Mouse (Mus musculus): ENCODE results near the gene Tuba3a. TPM values are rescaled to one million over a fixed set of nuclear protein-coding genes. Genes with fewer than 3 reads are reported as not detected.
A peak's percentile ranks its signal among the peaks of the same experiment; 100 is the strongest.

Tuba3a gene
- not detected in 2 replicates for polyA plus RNA-seq (2016; fragmentation: Nextera tagmentation; extraction: Ambion mirVana)

- no peaks in the 10 kb centered on the region; the same call in 1 of the 2 replicates for H3K27me3 ChIP-seq
- no peak for ATAC-seq (ENCODE audit: low FRiP score, low read depth)
- no peak within 1 kb of the TSS for H3K9ac ChIP-seq (replicated peaks)
- 93% methylated on average over 22 of the region's 22 CpGs for WGBS
- H3K27ac ChIP-seq (replicated peaks), result no peak within 1 kb of the TSS
- H3K4me1 ChIP-seq, result no peaks in the 10 kb centered on the region
- H3K4me2 ChIP-seq (replicated peaks), result no peak within 1 kb of the TSS
- H3K36me3 ChIP-seq, result no peaks in the 10 kb centered on the region
- H3K9me3 ChIP-seq, result peaks cover 3% of the 10 kb centered on the region; the same call in 1 of the 2 replicates
- no peak within 1 kb of the TSS for H3K4me3 ChIP-seq
Measured at GRCm38 (mm10) chr6:125285890-125286289, at the start of gene Tuba3a. Tuba3a (minus strand) TSS chr6:125286042.

- H3K27me3 ChIP-seq, result 0 out of 2 replicates have a peak, but pooled peaks cover 8% of the 10 kb centered on the region
- WGBS, result 53% methylated on average over 2 of the region's 2 CpGs
- no peaks in the 10 kb centered on the region for H3K36me3 ChIP-seq
- H3K4me2 ChIP-seq (replicated peaks), result no peak overlapping the region
- no peak for ATAC-seq (ENCODE audit: low FRiP score, low read depth)
- H3K9me3 ChIP-seq, result no peaks in the 10 kb centered on the region
- H3K4me1 ChIP-seq, result peaks cover 7% of the 10 kb centered on the region; the same call in 1 of the 2 replicates
- no peak overlapping the region for H3K9ac ChIP-seq (replicated peaks)
- H3K4me3 ChIP-seq, result no peak overlapping the region
- H3K27ac ChIP-seq (replicated peaks), result no peak overlapping the region
Measured at GRCm38 (mm10) chr6:125334356-125334755, 48.5 kb upstream of the Tuba3a start.

- Histone ChIP-seq H3K4me1 (peaks cover 7% of the 10 kb centered on the region; the same call in 1 of the 2 replicates), H3K27ac (replicated peaks) (no peak overlapping the region), H3K4me3 (no peak overlapping the region), H3K9me3 (no peaks in the 10 kb centered on the region), H3K9ac (replicated peaks) (no peak overlapping the region), H3K36me3 (no peaks in the 10 kb centered on the region), H3K27me3 (0 out of 2 replicates have a peak, but pooled peaks cover 8% of the 10 kb centered on the region), H3K4me2 (replicated peaks) (no peak overlapping the region)
- WGBS, result 78% methylated on average over 14 of the region's 14 CpGs
- no peak for ATAC-seq (ENCODE audit: low FRiP score, low read depth)
Measured at GRCm38 (mm10) chr6:125333112-125333899, 47.5 kb upstream of the Tuba3a start.

- 0 out of 2 replicates have a peak, but pooled peaks cover 4% of the 10 kb centered on the region for H3K27me3 ChIP-seq
- H3K9me3 ChIP-seq, result no peaks in the 10 kb centered on the region
- H3K9ac ChIP-seq (replicated peaks), result peak overlapping the region; percentile 62
- ATAC-seq (ENCODE audit: low FRiP score, low read depth), result peak; percentile 84
- H3K4me2 ChIP-seq (replicated peaks), result peak overlapping the region; percentile 78
- H3K4me1 ChIP-seq, result peaks cover 7% of the 10 kb centered on the region; the same call in 1 of the 2 replicates
- H3K27ac ChIP-seq (replicated peaks), result no peak overlapping the region
- WGBS, result 1% methylated on average over 39 of the region's 39 CpGs
- peak overlapping the region; percentile 49 for H3K4me3 ChIP-seq
- no peaks in the 10 kb centered on the region for H3K36me3 ChIP-seq
Measured at GRCm38 (mm10) chr6:125330626-125331326, 44.9 kb upstream of the Tuba3a start.

- H3K4me3 ChIP-seq, result no peak overlapping the region
- H3K36me3 ChIP-seq, result no peaks in the 10 kb centered on the region
- H3K4me2 ChIP-seq (replicated peaks), result no peak overlapping the region
- H3K27me3 ChIP-seq, result peaks cover 11% of the 10 kb centered on the region; the same call in 1 of the 2 replicates
- H3K27ac ChIP-seq (replicated peaks), result no peak overlapping the region
- ATAC-seq (ENCODE audit: low FRiP score, low read depth), result no peak
- no peak overlapping the region for H3K9ac ChIP-seq (replicated peaks)
- H3K9me3 ChIP-seq, result no peaks in the 10 kb centered on the region
- 81% methylated on average over 5 of the region's 5 CpGs for WGBS
- peaks cover 7% of the 10 kb centered on the region; the same call in 1 of the 2 replicates for H3K4me1 ChIP-seq
Measured at GRCm38 (mm10) chr6:125328243-125328642, 42.4 kb upstream of the Tuba3a start.

GRCm38 (mm10) chr6:125325337-125325736 lies 39.5 kb upstream of the Tuba3a start:
- H3K36me3 ChIP-seq, result no peaks in the 10 kb centered on the region
- H3K4me3 ChIP-seq, result no peak overlapping the region
- ATAC-seq (ENCODE audit: low FRiP score, low read depth), result no peak
- peaks cover 36% of the 10 kb centered on the region for H3K27me3 ChIP-seq
- H3K4me2 ChIP-seq (replicated peaks), result no peak overlapping the region
- no peak overlapping the region for H3K27ac ChIP-seq (replicated peaks)
- H3K4me1 ChIP-seq, result peaks cover 6% of the 10 kb centered on the region; the same call in 1 of the 2 replicates
- no peaks in the 10 kb centered on the region for H3K9me3 ChIP-seq
- 72% methylated on average over 6 of the region's 6 CpGs for WGBS
- no peak overlapping the region for H3K9ac ChIP-seq (replicated peaks)

GRCm38 (mm10) chr6:125323547-125323946 lies 37.7 kb upstream of the Tuba3a start:
- Histone ChIP-seq H3K9me3 (no peaks in the 10 kb centered on the region), H3K9ac (replicated peaks) (no peak overlapping the region), H3K27me3 (peaks cover 54% of the 10 kb centered on the region), H3K4me2 (replicated peaks) (no peak overlapping the region), H3K36me3 (no peaks in the 10 kb centered on the region), H3K4me3 (no peak overlapping the region), H3K27ac (replicated peaks) (no peak overlapping the region), H3K4me1 (peaks cover 6% of the 10 kb centered on the region; the same call in 1 of the 2 replicates)
- ATAC-seq (ENCODE audit: low FRiP score, low read depth), result no peak
- 78% methylated on average over 6 of the region's 6 CpGs for WGBS

- Histone ChIP-seq H3K4me3 (no peak overlapping the region), H3K4me1 (peaks cover 6% of the 10 kb centered on the region; the same call in 1 of the 2 replicates), H3K36me3 (no peaks in the 10 kb centered on the region), H3K9ac (replicated peaks) (no peak overlapping the region), H3K27ac (replicated peaks) (no peak overlapping the region), H3K4me2 (replicated peaks) (no peak overlapping the region), H3K27me3 (peaks cover 57% of the 10 kb centered on the region), H3K9me3 (no peaks in the 10 kb centered on the region)
- ATAC-seq (ENCODE audit: low FRiP score, low read depth), result no peak
- 65% methylated on average over 13 of the region's 13 CpGs for WGBS
Measured at GRCm38 (mm10) chr6:125322794-125323193, 37.0 kb upstream of the Tuba3a start.

GRCm38 (mm10) chr6:125321114-125321855 lies 35.4 kb upstream of the Tuba3a start:
- Histone ChIP-seq H3K27ac (replicated peaks) (no peak overlapping the region), H3K4me3 (no peak overlapping the region), H3K9me3 (no peaks in the 10 kb centered on the region), H3K9ac (replicated peaks) (no peak overlapping the region), H3K27me3 (peaks cover 59% of the 10 kb centered on the region), H3K4me2 (replicated peaks) (no peak overlapping the region), H3K4me1 (peaks cover 6% of the 10 kb centered on the region; the same call in 1 of the 2 replicates), H3K36me3 (no peaks in the 10 kb centered on the region)
- no peak for ATAC-seq (ENCODE audit: low FRiP score, low read depth)
- 9% methylated on average over 26 of the region's 26 CpGs for WGBS

- no peak within 1 kb of the TSS for H3K4me2 ChIP-seq (replicated peaks)
- no peaks in the 10 kb centered on the region for H3K9me3 ChIP-seq
- H3K9ac ChIP-seq (replicated peaks), result no peak within 1 kb of the TSS
- 71% methylated on average over 1 of the region's 1 CpGs for WGBS
- no peak for ATAC-seq (ENCODE audit: low FRiP score, low read depth)
- H3K4me3 ChIP-seq, result no peak within 1 kb of the TSS
- H3K36me3 ChIP-seq, result no peaks in the 10 kb centered on the region
- H3K4me1 ChIP-seq, result peaks cover 6% of the 10 kb centered on the region; the same call in 1 of the 2 replicates
- H3K27me3 ChIP-seq, result peaks cover 62% of the 10 kb centered on the region
- no peak within 1 kb of the TSS for H3K27ac ChIP-seq (replicated peaks)
Measured at GRCm38 (mm10) chr6:125320323-125320722, 34.5 kb upstream of the Tuba3a start, which contains the start of gene Scnn1a. Scnn1a (plus strand) TSS chr6:125320659.

- H3K27ac ChIP-seq (replicated peaks), result no peak overlapping the region
- peaks cover 6% of the 10 kb centered on the region; the same call in 1 of the 2 replicates for H3K4me1 ChIP-seq
- H3K27me3 ChIP-seq, result peaks cover 62% of the 10 kb centered on the region
- no peak overlapping the region for H3K4me2 ChIP-seq (replicated peaks)
- H3K4me3 ChIP-seq, result no peak overlapping the region
- ATAC-seq (ENCODE audit: low FRiP score, low read depth), result no peak
- no peak overlapping the region for H3K9ac ChIP-seq (replicated peaks)
- no peaks in the 10 kb centered on the region for H3K9me3 ChIP-seq
- H3K36me3 ChIP-seq, result no peaks in the 10 kb centered on the region
Measured at GRCm38 (mm10) chr6:125319919-125320296, 34.1 kb upstream of the Tuba3a start.

Measured in midbrain, embryonic 12.5 days (tissue).